Mouse (Mus musculus) hindbrain, embryonic 10.5 days (tissue): ENCODE measurements around the gene Birc3. TPM values are rescaled to one million over a fixed set of nuclear protein-coding genes. Genes with fewer than 3 reads are reported as not detected.
"Not testable (repeated sequence)": the region's sequence is repeated elsewhere in the genome, so short reads cannot be mapped to it uniquely, and the experiment has no call there.

Experiments
- DNase-seq: peaks from one replicate; pipeline ENCODE4 v3.0.0-alpha.2; 2017; ENCODE audit warnings: low spot score
- H3K27ac ChIP-seq: fragments of 300-500 bp; sonication (generic); 2 replicates; pipeline ENCODE4 v1.5.1; 2016; ENCODE audit warnings: mild to moderate bottlenecking, moderate library complexity
- H3K27me3 ChIP-seq: fragments of 300-500 bp; sonication (generic); 2 replicates; pipeline ENCODE4 v1.6.1; 2016; ENCODE audit warnings: mild to moderate bottlenecking; ENCODE audit not compliant: poor library complexity, insufficient read depth, severe bottlenecking
- H3K36me3 ChIP-seq: fragments of 300-500 bp; sonication (generic); 2 replicates; pipeline ENCODE4 v1.6.1; 2016; ENCODE audit warnings: mild to moderate bottlenecking, moderate library complexity
- H3K4me1 ChIP-seq: fragments of 300-500 bp; sonication (generic); replicated peaks from 2 replicates; pipeline ENCODE4 v1.6.1; 2016; ENCODE audit warnings: mild to moderate bottlenecking
- H3K4me3 ChIP-seq: fragments of 300-500 bp; sonication (generic); 2 replicates; pipeline ENCODE4 v1.5.1; 2016; ENCODE audit warnings: mild to moderate bottlenecking, moderate library complexity
- H3K9me3 ChIP-seq: fragments of 300-500 bp; sonication (generic); 2 replicates; pipeline ENCODE4 v1.6.1; 2016; ENCODE audit warnings: mild to moderate bottlenecking, moderate library complexity
- WGBS: fragments of 180-500 bp; shearing (Covaris S2); methylation state at CpG from one replicate; pipeline ENCODE4 v1.1.7; 2016; 5-methylcytosine and 5-hydroxymethylcytosine counted together
- polyA plus RNA-seq: library from polyadenylated mRNA; unstranded; fragments of >200 nt; fragmentation: Nextera tagmentation; extraction: Ambion mirVana; gene quantifications from 2 replicates; pipeline ENCODE4 v1.2.1, GENCODE M21; 2016

Gene Birc3
- polyA plus RNA-seq = 3.3 and 3.8 TPM in 2 replicates

DNA sequence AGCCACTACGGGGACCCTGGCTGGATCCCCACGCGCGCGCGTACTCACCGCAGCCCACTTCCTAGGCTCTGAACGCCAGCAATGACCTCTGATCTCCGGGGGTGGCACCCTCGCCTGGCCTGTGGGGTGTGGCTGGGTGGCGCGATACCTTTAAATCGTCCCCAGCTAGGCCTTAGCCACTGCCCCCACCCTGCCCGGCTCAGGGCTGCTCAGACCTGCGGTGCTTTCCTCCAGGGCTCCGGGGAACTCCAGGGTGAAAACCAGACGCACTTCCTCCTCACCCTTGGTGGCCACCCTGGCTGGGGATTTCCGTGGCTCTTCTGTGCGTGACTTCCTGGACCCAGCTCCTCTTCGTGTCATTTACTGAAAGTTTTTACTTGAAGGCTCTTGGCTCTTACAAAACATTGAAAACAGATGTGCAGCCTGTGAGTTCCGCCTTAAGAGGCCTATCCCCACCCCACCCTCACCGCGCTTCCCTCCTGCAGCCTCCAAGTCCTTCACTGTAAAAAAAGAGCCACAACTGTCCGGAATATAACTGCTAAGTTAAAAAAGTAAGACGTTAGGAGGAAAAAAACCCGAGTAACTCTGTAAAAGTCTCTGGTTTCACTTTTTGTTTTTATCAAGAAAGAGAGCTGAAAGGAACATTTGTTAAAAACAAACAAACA lies at the start of gene Birc3:
Birc3 (minus strand) TSS at position 412 of the 665 bp plus-strand sequence.
- Histone ChIP-seq H3K27me3 (no peaks in the 10 kb centered on the region), H3K9me3 (no peaks in the 10 kb centered on the region), H3K4me1 (peaks cover 10% of the 10 kb centered on the region), H3K36me3 (no peaks in the 10 kb centered on the region), H3K27ac (peak within 1 kb of the TSS; percentile 91), H3K4me3 (peak within 1 kb of the TSS; percentile 67)
- WGBS = 6% methylated on average over 26 of the region's 26 CpGs
- DNase-seq = peak; percentile 66

DNA sequence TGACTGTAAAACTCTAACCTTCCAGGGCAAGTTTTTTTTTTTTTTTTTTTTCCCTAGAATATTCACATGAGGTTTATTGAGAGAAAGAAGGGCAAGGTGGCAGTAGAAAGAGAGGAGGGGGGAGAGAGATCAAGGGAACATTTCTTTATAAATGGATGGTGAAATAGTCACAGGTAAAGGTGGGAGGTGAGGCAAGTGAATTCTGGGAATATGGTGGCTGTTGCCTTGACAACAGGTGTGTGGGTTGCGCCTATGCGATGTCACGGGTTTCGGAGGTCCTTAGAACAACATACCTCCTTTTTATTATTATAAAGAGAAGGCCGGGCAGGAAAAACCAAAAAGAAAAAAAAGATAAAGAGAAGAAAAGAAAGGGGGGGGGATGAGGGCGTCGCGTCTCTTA lies 41.9 kb upstream of the Birc3 start:
- 52% methylated on average over 8 of the region's 8 CpGs for WGBS
- no peaks in the 10 kb centered on the region for H3K27me3 ChIP-seq
- no peaks in the 10 kb centered on the region for H3K9me3 ChIP-seq
- no peaks in the 10 kb centered on the region for H3K36me3 ChIP-seq
- H3K27ac ChIP-seq = no peak overlapping the region
- no peak for DNase-seq
- H3K4me1 ChIP-seq = peaks cover 12% of the 10 kb centered on the region
- H3K4me3 ChIP-seq = peak overlapping the region; percentile 41; the same call in 1 of the 2 replicates

DNA sequence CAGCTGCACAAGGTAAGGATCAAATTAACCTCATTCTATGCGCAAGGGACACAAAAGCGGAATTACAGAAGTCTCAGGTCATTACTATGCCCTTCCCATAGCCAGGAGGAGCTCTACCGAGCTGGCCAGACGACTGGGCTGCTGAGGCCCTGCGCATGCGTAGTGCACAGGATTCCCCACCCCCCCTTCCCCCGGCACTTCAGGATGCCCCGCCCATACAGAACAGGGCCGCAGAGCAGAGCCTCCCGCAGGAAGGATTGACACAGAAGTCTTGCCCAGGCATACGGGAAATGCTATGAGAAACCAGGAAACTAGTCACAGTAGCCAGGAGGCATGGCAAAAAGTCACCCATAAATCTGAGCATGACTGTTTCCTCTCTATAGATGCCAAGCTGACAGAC lies 41.5 kb upstream of the Birc3 start:
- Histone ChIP-seq H3K27ac (peak overlapping the region; percentile 50), H3K4me3 (peak overlapping the region; percentile 41)
- 3% methylated on average over 11 of the region's 11 CpGs for WGBS

DNA sequence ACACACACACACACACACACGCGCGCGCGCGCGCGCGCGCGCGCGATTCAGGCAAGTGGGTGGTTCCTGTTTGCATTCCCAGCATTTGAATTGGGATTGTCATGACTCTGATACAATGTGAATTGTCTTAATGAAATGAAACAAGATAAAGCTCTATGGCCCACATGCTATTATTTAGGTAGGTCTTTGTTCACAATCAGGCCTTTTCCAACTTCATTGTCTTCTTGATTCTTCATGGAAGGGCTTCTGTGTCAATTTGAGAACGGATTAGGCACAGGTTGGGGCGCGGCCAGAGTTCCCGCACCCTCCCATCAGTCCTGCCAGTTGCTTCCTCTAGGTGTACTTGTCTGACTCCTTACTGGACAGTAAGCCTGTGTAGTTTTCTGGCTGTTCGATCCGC lies 41.0 kb upstream of the Birc3 start:
- WGBS = 44% methylated on average over 19 of the region's 19 CpGs
- DNase-seq = peak; percentile 10
- H3K4me1 ChIP-seq = peaks cover 12% of the 10 kb centered on the region
- H3K9me3 ChIP-seq = 0 out of 2 replicates have a peak, but pooled peaks cover 3% of the 10 kb centered on the region
- H3K27me3 ChIP-seq = no peaks in the 10 kb centered on the region
- no peaks in the 10 kb centered on the region for H3K36me3 ChIP-seq
- H3K27ac ChIP-seq = peak overlapping the region; percentile 50
- H3K4me3 ChIP-seq = peak overlapping the region; percentile 41

More for the DNA sequence above, 41.5 kb upstream of the Birc3 start:
- peak; percentile 88 for DNase-seq
- Histone ChIP-seq H3K4me1 (peaks cover 12% of the 10 kb centered on the region), H3K36me3 (no peaks in the 10 kb centered on the region), H3K27me3 (no peaks in the 10 kb centered on the region), H3K9me3 (no peaks in the 10 kb centered on the region)

DNA sequence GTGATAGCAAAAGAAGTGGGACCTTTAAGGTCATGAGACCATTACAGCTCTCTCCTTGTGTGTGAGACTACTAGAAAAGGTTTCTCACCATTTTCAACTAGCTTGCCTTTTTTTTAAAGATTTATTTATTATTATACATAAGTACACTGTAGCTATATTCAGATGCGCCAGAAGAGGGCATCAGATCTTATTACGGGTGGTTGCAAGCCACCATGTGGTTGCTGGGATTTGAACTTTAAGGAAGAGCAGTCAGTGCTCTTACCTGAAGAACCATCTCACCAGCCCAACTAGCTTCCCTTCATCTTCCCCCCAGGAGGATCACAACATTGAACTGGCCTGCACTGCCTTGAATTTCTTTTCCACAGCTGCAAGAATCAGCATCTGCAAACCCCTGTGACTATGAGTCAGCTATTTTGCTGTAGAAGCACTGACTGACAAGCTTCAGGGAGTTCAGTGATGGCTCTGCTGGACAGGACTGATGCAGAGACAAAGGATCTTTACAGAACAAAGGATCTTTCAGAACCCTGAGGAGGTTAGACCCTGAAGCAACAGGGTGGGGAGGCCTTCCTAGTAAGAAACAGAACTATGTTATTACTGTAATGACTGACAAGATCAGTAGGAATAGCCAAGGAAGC lies 34.5 kb upstream of the Birc3 start:
- peaks cover 5% of the 10 kb centered on the region; the same call in 1 of the 2 replicates for H3K4me1 ChIP-seq
- WGBS = 79% methylated on average over 2 of the region's 2 CpGs
- H3K9me3 ChIP-seq = 0 out of 2 replicates have a peak, but pooled peaks cover 4% of the 10 kb centered on the region

DNA sequence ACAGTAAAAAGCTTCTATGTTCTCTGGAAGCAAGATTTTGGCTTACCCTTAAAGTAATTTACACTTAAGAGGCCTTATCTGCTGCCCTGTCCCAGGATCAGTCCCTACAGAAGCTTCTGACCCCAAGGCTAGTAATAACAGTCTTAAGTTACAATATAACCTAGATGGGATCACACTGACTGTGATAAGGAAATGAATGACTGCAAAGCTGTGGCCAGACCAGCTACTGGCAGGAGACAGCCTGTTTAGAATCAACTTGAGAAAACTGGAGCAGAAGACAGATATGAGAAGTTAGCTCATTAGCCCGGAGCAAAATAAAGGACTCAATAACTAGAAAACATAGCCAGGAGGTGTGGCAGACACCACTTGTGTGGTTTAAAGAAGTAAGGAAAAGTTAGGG lies 33.6 kb upstream of the Birc3 start:
- 91% methylated on average over 1 of the region's 1 CpGs for WGBS
- no peak overlapping the region for H3K27ac ChIP-seq
- H3K4me1 ChIP-seq = peaks cover 8% of the 10 kb centered on the region; the same call in 1 of the 2 replicates
- H3K36me3 ChIP-seq = no peaks in the 10 kb centered on the region
- no peak overlapping the region for H3K4me3 ChIP-seq
- 0 out of 2 replicates have a peak, but pooled peaks cover 4% of the 10 kb centered on the region for H3K9me3 ChIP-seq
- no peaks in the 10 kb centered on the region for H3K27me3 ChIP-seq
- DNase-seq = no peak

More for the DNA sequence above, 34.5 kb upstream of the Birc3 start:
- Histone ChIP-seq H3K4me3 (no peak overlapping the region), H3K36me3 (no peaks in the 10 kb centered on the region), H3K27ac (no peak overlapping the region), H3K27me3 (no peaks in the 10 kb centered on the region)
- no peak for DNase-seq

DNA sequence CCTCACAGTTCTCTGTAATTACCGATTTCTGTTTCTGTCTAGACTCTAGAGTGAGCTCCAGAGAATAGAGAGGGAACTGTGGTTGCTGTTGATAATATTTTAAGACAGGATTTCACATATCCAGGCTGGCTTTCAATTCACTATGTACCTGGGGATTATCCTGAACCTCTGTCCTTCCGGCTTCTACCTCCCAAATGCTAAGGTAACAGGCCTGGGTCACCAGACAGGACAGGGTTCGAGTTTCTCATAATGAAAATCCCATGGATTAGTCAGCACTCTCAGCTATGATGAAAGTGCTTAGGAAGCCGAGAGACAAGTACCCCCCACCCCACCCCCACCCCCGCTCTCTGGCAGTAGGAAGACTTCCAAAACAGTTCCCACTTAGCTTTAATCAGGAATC lies 30.8 kb upstream of the Birc3 start:
- H3K4me1 ChIP-seq = peaks cover 8% of the 10 kb centered on the region; the same call in 1 of the 2 replicates
- no peak overlapping the region for H3K4me3 ChIP-seq
- no peaks in the 10 kb centered on the region for H3K9me3 ChIP-seq
- no peaks in the 10 kb centered on the region for H3K36me3 ChIP-seq
- DNase-seq = no peak
- no peaks in the 10 kb centered on the region for H3K27me3 ChIP-seq
- WGBS = 77% methylated on average over 5 of the region's 5 CpGs
- H3K27ac ChIP-seq = no peak overlapping the region

DNA sequence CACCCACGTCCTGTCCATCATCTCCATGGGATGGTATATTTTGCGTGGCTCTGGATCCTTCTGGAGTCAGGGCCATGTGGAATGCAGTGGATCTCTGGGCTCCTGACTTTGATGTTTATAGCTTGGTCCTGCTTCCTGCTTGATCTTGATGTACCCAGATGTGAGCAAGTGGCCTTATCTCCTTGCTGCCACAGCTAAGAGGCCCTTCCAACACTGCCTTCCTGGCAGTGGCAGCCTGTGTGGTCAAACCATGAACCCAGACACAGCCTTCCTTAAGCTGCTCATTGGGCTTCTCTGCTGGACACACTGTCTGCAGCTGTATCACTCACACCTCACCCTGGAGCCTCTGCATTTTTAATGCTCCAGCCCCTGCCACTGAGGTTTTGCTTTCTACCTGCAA lies 30.3 kb upstream of the Birc3 start:
- no peak overlapping the region for H3K4me3 ChIP-seq
- H3K9me3 ChIP-seq = no peaks in the 10 kb centered on the region
- no peak overlapping the region for H3K27ac ChIP-seq
- H3K4me1 ChIP-seq = peaks cover 8% of the 10 kb centered on the region; the same call in 1 of the 2 replicates
- DNase-seq = no peak
- H3K36me3 ChIP-seq = no peaks in the 10 kb centered on the region
- 73% methylated on average over 2 of the region's 2 CpGs for WGBS
- no peaks in the 10 kb centered on the region for H3K27me3 ChIP-seq

DNA sequence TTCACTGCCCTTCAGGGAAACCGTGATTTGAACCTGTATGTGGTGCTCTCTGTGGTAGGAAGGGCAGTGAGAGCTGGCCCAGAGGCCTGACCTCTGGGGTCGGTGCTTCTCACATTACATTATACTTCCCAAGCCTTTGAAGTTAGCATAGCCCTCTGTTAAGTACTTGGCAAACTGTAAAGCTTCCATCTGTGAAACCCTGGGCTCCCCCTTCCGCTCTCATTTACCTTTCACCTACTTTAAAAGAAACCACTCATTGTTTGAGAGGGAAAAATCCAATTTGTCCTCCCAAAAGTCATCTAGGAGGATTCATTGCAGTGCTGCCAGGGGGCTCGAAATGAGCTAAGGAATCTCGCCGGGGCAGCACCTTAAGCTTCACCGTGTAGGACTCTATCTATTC lies 29.3 kb upstream of the Birc3 start:
- H3K27me3 ChIP-seq = no peaks in the 10 kb centered on the region
- H3K4me1 ChIP-seq = peaks cover 8% of the 10 kb centered on the region; the same call in 1 of the 2 replicates
- H3K9me3 ChIP-seq = no peaks in the 10 kb centered on the region
- H3K36me3 ChIP-seq = no peaks in the 10 kb centered on the region
- 48% methylated on average over 7 of the region's 7 CpGs for WGBS
- no peak overlapping the region for H3K4me3 ChIP-seq
- DNase-seq = peak; percentile 60
- H3K27ac ChIP-seq = peak overlapping the region; percentile 3; the same call in 1 of the 2 replicates

DNA sequence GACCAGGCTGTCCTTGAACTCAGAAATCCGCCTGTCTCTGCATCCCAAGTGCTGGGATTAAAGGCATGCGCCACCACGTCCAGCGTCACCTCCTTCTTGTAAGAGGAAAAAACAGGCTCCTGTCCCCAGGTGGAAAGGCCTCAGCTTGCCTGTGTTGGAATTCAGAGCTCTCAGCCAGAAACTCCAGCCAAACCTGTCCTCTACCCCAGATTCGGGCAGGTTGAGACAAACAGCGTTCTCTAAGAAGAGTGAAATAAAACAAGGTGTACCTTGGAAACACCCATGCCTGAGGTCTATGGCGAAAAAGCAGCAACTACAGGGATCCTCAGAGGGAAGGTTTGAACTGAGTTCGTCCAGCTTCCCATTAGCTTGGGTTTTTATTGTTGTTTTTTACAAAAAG lies 28.0 kb upstream of the Birc3 start:
- Histone ChIP-seq H3K4me3 (no peak overlapping the region), H3K27me3 (no peaks in the 10 kb centered on the region), H3K36me3 (no peaks in the 10 kb centered on the region), H3K27ac (no peak overlapping the region), H3K4me1 (peaks cover 8% of the 10 kb centered on the region; the same call in 1 of the 2 replicates), H3K9me3 (no peaks in the 10 kb centered on the region)
- DNase-seq = no peak
- WGBS = 89% methylated on average over 8 of the region's 8 CpGs

DNA sequence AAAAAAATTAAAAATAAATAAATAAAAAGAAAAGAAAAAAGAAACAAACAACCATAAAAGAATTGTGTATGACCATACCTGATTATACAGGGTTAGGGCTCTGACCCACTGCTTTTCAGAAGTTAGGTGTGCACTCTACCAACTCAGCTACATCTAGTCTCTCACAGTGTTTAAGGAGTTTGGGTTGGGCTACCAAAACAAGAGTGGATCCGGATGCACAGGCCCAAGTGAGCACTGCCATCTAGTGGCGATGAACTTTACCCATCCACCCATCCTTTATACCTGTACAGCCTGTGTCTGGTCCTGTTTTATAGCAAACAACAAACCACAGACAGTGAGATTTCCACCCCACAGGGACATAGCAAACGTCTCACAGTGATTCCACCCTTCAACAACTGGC lies 24.5 kb upstream of the Birc3 start:
- 4% methylated on average over 3 of the region's 3 CpGs for WGBS

DNA sequence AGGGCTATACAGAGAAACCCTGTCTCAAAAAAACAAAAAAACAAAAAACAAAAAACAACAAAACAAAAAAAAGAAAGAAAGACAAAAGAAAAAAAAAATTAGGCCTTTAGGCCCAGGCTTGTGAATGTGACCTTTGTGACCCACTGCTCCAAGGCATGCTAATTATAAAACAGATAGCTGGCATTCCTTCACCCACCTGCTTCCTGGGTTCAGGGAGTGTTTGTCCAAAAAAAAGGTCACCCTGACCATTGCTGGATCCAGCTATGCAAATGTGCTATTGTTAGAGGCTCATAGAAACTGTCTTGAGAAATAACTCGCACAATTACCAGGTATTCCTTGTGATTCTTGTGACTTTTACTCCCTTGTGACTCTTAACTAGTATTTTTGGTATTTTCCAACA lies 18.8 kb upstream of the Birc3 start:
- 92% methylated on average over 1 of the region's 1 CpGs for WGBS

More for the DNA sequence above, 24.5 kb upstream of the Birc3 start:
- H3K4me1 ChIP-seq = 0 out of 2 replicates have a peak, but pooled peaks cover 3% of the 10 kb centered on the region
- H3K36me3 ChIP-seq = no peaks in the 10 kb centered on the region
- no peak overlapping the region for H3K27ac ChIP-seq
- no peaks in the 10 kb centered on the region for H3K27me3 ChIP-seq
- H3K9me3 ChIP-seq = no peaks in the 10 kb centered on the region; the same call in 1 of the 2 replicates
- DNase-seq = peak; percentile 60
- no peak overlapping the region for H3K4me3 ChIP-seq

DNA sequence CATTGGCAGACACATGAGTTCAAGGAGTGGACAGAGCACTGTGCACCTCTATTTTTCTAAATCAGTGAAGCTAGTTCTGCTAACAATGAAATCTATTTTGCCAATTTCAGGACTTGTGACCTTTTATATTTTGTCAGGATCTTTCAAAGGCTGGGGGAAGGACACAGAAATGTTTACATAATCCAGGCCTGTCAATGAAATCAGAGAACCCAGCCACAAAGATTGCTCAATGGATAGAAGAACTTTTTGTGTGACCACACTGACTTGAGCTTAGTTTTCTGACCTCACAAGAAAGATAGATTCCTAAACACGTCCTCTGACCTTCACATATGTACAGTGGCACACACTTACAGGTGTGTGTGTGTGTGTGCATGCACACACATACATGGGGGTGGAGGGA lies 18.2 kb upstream of the Birc3 start:
- no peak overlapping the region for H3K27ac ChIP-seq
- peaks cover 5% of the 10 kb centered on the region; the same call in 1 of the 2 replicates for H3K9me3 ChIP-seq
- no peaks in the 10 kb centered on the region for H3K27me3 ChIP-seq
- 83% methylated on average over 1 of the region's 1 CpGs for WGBS
- no peaks in the 10 kb centered on the region for H3K4me1 ChIP-seq
- no peak overlapping the region for H3K4me3 ChIP-seq
- no peak for DNase-seq
- no peaks in the 10 kb centered on the region for H3K36me3 ChIP-seq

More for the DNA sequence above, 18.8 kb upstream of the Birc3 start:
- not testable (repeated sequence) for H3K4me1 ChIP-seq, H3K9me3 ChIP-seq, H3K27me3 ChIP-seq, H3K27ac ChIP-seq, DNase-seq, H3K4me3 ChIP-seq, H3K36me3 ChIP-seq
